Mouse (Mus musculus) forebrain, embryonic 14.5 days (tissue): ENCODE measurements around the gene Nsd2. TPM values are rescaled to one million over a fixed set of nuclear protein-coding genes. Genes with fewer than 3 reads are reported as not detected.

Experiments used
- ATAC-seq: fragments of 200-750 bp; cut with Nextera tagmentation; 2 replicates; pipeline ENCODE4 v1.8.0; 2017; ENCODE audit warnings: mild to moderate bottlenecking, moderate library complexity
- DNase-seq: peaks from one replicate; pipeline ENCODE4 v3.0.0-alpha.2; 2015; ENCODE audit warnings: low spot score
- H3K27ac ChIP-seq: fragments of 300-500 bp; sonication (generic); 2 replicates; pipeline ENCODE4 v1.5.1; 2014; ENCODE audit warnings: low read depth, mild to moderate bottlenecking, control low read depth, low read length, moderate library complexity
- H3K27me3 ChIP-seq: fragments of 300-500 bp; sonication (generic); replicated peaks from 2 replicates; pipeline ENCODE4 v1.6.1; 2014; ENCODE audit warnings: low read length, control low read depth, mixed read lengths; ENCODE audit not compliant: control insufficient read depth, insufficient read depth
- H3K36me3 ChIP-seq: fragments of 300-500 bp; sonication (generic); 2 replicates; pipeline ENCODE4 v1.6.1; 2014; ENCODE audit warnings: low read length, control low read depth; ENCODE audit not compliant: control insufficient read depth, insufficient read depth
- H3K4me1 ChIP-seq: fragments of 300-500 bp; sonication (generic); 2 replicates; pipeline ENCODE4 v1.6.1; 2014; ENCODE audit warnings: antibody characterized with exemption, low read length, control low read depth; ENCODE audit not compliant: control insufficient read depth, insufficient read depth
- H3K4me2 ChIP-seq: fragments of 300-500 bp; sonication (generic); 2 replicates; pipeline ENCODE4 v1.6.1; 2014; ENCODE audit warnings: mild to moderate bottlenecking, control low read depth, low read length
- H3K4me3 ChIP-seq: fragments of 300-500 bp; sonication (generic); 2 replicates; pipeline ENCODE4 v1.5.1; 2014; ENCODE audit warnings: low read depth, low read length, control low read depth
- H3K9ac ChIP-seq: fragments of 300-500 bp; sonication (generic); 2 replicates; pipeline ENCODE4 v1.6.1; 2014; ENCODE audit warnings: mild to moderate bottlenecking, low read length, control low read depth, moderate library complexity
- H3K9me3 ChIP-seq: fragments of 300-500 bp; sonication (generic); replicated peaks from 2 replicates; pipeline ENCODE4 v1.6.1; 2016; ENCODE audit warnings: low read length, control low read depth, mixed read lengths; ENCODE audit not compliant: control insufficient read depth
- WGBS: fragments of 180-500 bp; shearing (Covaris S2); extraction: QIAGEN DNeasy Blood & Tissue Kit; methylation state at CpG from one replicate; pipeline ENCODE4 v1.1.7; 2014; 5-methylcytosine and 5-hydroxymethylcytosine counted together
- polyA plus RNA-seq: library from polyadenylated mRNA; unstranded; fragments of >200 nt; fragmentation: Nextera tagmentation; extraction: Ambion mirVana; gene quantifications from 2 replicates; pipeline ENCODE4 v1.2.1, GENCODE M21; 2014

The Nsd2 gene
- 78.7 and 86.6 TPM in 2 replicates for polyA plus RNA-seq

- peak within 1 kb of the TSS; percentile 100 for H3K9ac ChIP-seq
- H3K4me2 ChIP-seq = peak within 1 kb of the TSS; percentile 81
- no peaks in the 10 kb centered on the region for H3K9me3 ChIP-seq
- WGBS = under 1% methylated on average over 93 of the region's 136 CpGs
- H3K36me3 ChIP-seq = 0 out of 2 replicates have a peak, but pooled peaks cover 4% of the 10 kb centered on the region
- peak within 1 kb of the TSS; percentile 99 for H3K27ac ChIP-seq
- ATAC-seq (peak; percentile 90), DNase-seq (peak; percentile 98)
- H3K4me3 ChIP-seq = peak within 1 kb of the TSS; percentile 100
- H3K4me1 ChIP-seq = peaks cover 30% of the 10 kb centered on the region
- H3K27me3 ChIP-seq = no peaks in the 10 kb centered on the region
Observed at GRCm38 (mm10) chr5:33819876-33820732, at the start of gene Nsd2. Nsd2 (plus strand) TSS chr5:33820725.

- no peak for ATAC-seq
- peaks cover 33% of the 10 kb centered on the region for H3K36me3 ChIP-seq
- H3K27me3 ChIP-seq = no peaks in the 10 kb centered on the region
- no peaks in the 10 kb centered on the region for H3K9me3 ChIP-seq
- no peak overlapping the region for H3K27ac ChIP-seq
- no peak overlapping the region for H3K4me3 ChIP-seq
- H3K4me1 ChIP-seq = peaks cover 8% of the 10 kb centered on the region
- DNase-seq = no peak
- H3K9ac ChIP-seq = no peak overlapping the region
- no peak overlapping the region for H3K4me2 ChIP-seq
Observed at GRCm38 (mm10) chr5:33777195-33777594, 43.3 kb upstream of the Nsd2 start.

GRCm38 (mm10) chr5:33781964-33782344 is 38.6 kb upstream of the Nsd2 start:
- 7% methylated on average over 11 of the region's 11 CpGs for WGBS
- peak overlapping the region; percentile 82 for H3K27ac ChIP-seq
- peaks cover 10% of the 10 kb centered on the region for H3K36me3 ChIP-seq
- peak overlapping the region; percentile 87 for H3K9ac ChIP-seq
- DNase-seq = peak; percentile 1
- H3K9me3 ChIP-seq = no peaks in the 10 kb centered on the region
- peak overlapping the region; percentile 69 for H3K4me2 ChIP-seq
- H3K27me3 ChIP-seq = no peaks in the 10 kb centered on the region
- no peak; the same call in 1 of the 2 replicates for ATAC-seq
- peak overlapping the region; percentile 82 for H3K4me3 ChIP-seq
- peaks cover 11% of the 10 kb centered on the region for H3K4me1 ChIP-seq

DNA sequence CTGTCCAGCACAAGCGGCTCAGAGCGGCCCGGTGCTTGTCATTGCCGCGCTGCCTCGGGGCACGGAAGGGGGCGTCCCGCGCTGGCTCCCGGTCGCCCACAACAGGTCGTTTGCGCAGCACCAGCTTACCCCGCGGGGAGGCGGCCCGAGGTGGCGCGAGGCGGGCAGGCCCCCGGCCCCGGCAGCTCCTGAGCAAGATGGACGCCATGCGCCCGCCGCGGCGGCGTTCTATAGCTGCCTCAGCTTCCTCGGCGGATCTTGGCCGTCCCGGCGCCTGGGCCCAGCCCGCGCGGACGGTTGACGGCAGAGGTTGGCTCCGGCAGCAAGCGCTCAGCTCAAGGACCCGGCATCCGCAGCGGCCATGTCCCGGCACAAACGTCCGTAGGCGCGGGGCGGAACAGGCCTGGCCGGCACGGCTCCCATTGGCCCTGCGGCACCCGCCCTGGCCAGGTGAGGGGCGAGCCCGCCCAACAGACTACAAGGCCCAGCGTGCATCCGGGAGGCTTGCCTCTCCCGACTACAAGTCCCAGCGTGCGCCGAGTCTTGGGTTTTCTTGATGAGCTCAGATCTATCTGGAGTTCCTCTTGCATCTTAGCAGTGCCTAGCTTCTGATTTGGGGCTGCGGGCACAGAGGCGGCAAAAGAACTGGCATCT is 38.1 kb upstream of the Nsd2 start, which contains the start of gene Letm1:
Letm1 (minus strand) TSS at position 473 of the 654 bp plus-strand sequence.
- no peaks in the 10 kb centered on the region for H3K27me3 ChIP-seq
- no peaks in the 10 kb centered on the region for H3K9me3 ChIP-seq
- DNase-seq (peak; percentile 97), ATAC-seq (peak; percentile 100)
- peaks cover 11% of the 10 kb centered on the region for H3K4me1 ChIP-seq
- peak within 1 kb of the TSS; percentile 69 for H3K4me2 ChIP-seq
- peaks cover 5% of the 10 kb centered on the region for H3K36me3 ChIP-seq
- H3K4me3 ChIP-seq = peak within 1 kb of the TSS; percentile 82
- H3K9ac ChIP-seq = peak within 1 kb of the TSS; percentile 87
- under 1% methylated on average over 50 of the region's 65 CpGs for WGBS
- peak within 1 kb of the TSS; percentile 82 for H3K27ac ChIP-seq

DNA sequence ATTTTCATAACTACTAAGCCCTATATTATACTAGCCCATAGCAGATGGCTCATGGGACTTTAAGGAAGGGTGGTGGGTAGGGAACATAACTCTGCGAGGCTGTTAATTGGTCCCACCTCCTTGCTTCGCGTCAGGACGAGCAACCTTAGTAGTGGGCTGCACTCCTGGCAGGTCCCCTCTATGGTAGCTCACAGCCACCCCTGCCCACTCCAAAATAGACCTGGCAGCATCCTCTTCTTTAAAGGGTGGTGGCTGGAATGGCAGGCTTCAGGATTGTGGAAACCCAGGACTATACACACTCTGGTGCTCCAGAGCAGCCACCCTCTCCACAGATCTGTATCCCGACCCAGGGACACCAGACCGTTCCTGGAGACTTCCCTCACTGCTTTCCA is 37.5 kb upstream of the Nsd2 start:
- Histone ChIP-seq H3K9me3 (no peaks in the 10 kb centered on the region), H3K4me2 (peak overlapping the region; percentile 69), H3K4me1 (peaks cover 11% of the 10 kb centered on the region), H3K27ac (peak overlapping the region; percentile 82; the same call in 1 of the 2 replicates), H3K36me3 (no peaks in the 10 kb centered on the region), H3K27me3 (no peaks in the 10 kb centered on the region), H3K9ac (peak overlapping the region; percentile 87), H3K4me3 (peak overlapping the region; percentile 82)
- WGBS = 11% methylated on average over 6 of the region's 6 CpGs
- ATAC-seq (peak; percentile 79), DNase-seq (no peak)

GRCm38 (mm10) chr5:33791912-33792643 is 28.4 kb upstream of the Nsd2 start:
- H3K4me3 ChIP-seq = no peak overlapping the region
- no peaks in the 10 kb centered on the region for H3K4me1 ChIP-seq
- H3K27me3 ChIP-seq = no peaks in the 10 kb centered on the region
- WGBS = 80% methylated on average over 5 of the region's 5 CpGs
- H3K4me2 ChIP-seq = no peak overlapping the region
- ATAC-seq = no peak
- H3K9me3 ChIP-seq = no peaks in the 10 kb centered on the region
- no peak overlapping the region for H3K9ac ChIP-seq
- DNase-seq = no peak
- no peaks in the 10 kb centered on the region for H3K36me3 ChIP-seq
- no peak overlapping the region for H3K27ac ChIP-seq

- WGBS = 89% methylated on average over 2 of the region's 2 CpGs
- H3K4me2 ChIP-seq = no peak overlapping the region
- no peaks in the 10 kb centered on the region for H3K36me3 ChIP-seq
- no peak for ATAC-seq
- peaks cover 9% of the 10 kb centered on the region; the same call in 1 of the 2 replicates for H3K9me3 ChIP-seq
- H3K27ac ChIP-seq = no peak overlapping the region
- H3K9ac ChIP-seq = no peak overlapping the region
- H3K4me3 ChIP-seq = no peak overlapping the region
- no peak for DNase-seq
- no peaks in the 10 kb centered on the region for H3K4me1 ChIP-seq
- no peaks in the 10 kb centered on the region for H3K27me3 ChIP-seq
Observed at GRCm38 (mm10) chr5:33803337-33803736, 17.2 kb upstream of the Nsd2 start.

GRCm38 (mm10) chr5:33811519-33811918 is 9.0 kb upstream of the Nsd2 start:
- ATAC-seq = no peak
- Histone ChIP-seq H3K27me3 (no peaks in the 10 kb centered on the region), H3K27ac (no peak overlapping the region), H3K4me1 (no peaks in the 10 kb centered on the region), H3K4me2 (no peak overlapping the region), H3K4me3 (no peak overlapping the region), H3K9ac (no peak overlapping the region), H3K9me3 (no peaks in the 10 kb centered on the region), H3K36me3 (no peaks in the 10 kb centered on the region)
- WGBS = 85% methylated on average over 4 of the region's 4 CpGs
- DNase-seq = no peak
